Mouse (Mus musculus) thymus, postnatal 36 days (tissue): Measurements from ENCODE around the gene Dnajc24.

Source experiments
- DNase-seq, 2 experiments: peaks; one replicate each; pipeline ENCODE4 v3.0.0; 2022; ENCODE audit warnings: mixed read lengths in 2 of 2

Dnajc24 gene

DNA sequence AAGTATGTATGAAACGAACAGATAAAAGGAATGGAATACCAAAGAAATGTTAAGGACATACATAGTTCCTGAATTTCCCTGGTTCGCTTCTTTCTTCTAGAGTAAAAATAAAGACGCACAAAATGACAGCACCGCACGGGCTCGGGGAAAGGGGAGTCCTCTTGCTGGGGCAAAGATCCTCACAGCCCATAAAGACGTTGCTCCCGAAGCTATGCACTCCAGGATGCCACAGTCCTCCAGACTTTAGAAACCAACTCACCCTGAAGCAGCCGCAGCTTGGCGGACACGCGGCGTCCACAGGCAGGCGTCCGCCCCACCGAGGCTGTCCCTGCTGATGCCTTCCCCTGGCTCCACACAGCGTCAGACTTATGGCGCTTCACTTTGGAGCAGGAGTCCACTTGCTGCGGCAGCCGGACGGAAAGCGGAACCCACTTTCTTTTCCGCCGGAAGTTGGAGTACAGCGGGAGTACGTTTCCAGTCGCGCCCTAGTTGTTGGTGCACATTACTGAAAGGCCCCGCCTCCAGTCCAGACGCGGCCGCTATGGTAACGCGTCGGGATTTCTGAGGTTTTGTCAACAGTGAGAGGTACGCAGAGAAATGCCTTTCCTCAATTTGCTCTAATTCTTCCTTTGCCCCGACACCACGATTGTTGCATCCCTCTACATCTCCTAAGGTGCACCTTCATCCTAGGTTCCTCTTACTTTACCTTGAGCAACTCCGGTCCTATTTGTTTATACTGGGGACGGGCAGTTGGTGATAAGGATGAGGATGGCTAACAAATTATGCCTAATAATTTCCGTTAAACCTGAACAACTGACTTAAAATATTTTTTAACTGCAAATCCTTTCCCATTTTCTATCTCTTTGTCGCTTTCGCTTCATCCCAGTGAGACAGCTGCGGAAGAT lies at the start of gene Dnajc24:
Gene Dnajc24, minus strand, starts transcription at position 715 of the 905 bp plus-strand sequence.
- peak; percentile 82 to 83 for DNase-seq

DNA sequence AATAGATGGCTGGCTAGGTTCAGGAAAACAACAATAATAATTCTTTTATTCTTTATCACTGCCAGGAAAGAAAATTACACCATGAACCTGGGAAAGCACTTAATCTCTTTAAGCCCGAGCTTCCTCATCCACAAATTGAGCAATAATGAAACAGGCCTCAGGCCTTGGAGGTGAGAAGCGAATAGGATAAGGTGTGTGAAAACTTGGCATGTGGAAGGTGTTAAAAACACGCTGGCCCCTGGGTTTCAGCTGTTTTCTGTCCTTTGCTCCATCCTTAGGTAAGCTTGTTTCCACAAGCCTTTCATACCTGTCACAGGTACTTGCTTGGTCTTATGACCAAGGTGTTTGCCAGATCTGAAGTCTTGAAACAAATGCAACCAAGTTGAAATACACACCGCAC lies 43.3 kb upstream of the Dnajc24 start:
- DNase-seq, result no peak

DNA sequence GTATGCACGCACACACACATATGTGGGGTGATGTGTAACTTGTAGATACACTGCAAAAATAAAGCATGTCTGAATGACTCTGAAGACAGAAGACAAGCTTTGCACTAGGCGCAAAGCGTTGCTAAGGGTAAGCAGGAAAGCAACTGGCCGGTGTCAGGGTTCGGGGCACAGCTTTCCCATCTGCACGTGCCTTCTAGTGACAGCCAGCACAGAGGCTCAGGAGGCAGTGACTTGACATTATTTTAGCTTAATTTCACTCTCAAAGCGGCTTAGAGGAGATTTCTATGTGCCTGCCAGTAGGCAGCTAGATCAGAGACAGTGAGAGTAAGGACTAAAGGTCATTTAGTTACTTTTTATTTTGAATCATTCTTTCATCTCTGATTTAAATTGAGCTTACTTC lies 39.1 kb upstream of the Dnajc24 start:
- no peak for DNase-seq

DNA sequence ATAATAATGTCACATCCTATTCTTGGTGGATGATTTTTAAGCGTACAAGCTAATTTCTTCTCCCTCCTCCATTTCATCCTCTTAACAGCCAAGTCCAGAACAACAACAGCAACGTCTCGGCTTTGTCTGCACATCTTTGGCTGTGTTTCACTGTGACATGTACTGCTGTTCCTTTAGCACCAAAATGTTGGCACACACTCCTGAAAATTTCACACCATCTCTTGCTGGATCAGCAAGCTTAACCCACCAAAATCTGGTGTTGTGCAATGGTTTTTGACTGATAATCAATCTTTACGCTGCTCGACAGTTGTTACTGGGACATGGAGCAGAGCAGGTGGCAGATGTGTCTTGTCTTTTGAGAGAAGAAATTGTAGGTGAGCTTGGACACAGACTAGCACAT lies 38.6 kb upstream of the Dnajc24 start:
- no peak for DNase-seq

DNA sequence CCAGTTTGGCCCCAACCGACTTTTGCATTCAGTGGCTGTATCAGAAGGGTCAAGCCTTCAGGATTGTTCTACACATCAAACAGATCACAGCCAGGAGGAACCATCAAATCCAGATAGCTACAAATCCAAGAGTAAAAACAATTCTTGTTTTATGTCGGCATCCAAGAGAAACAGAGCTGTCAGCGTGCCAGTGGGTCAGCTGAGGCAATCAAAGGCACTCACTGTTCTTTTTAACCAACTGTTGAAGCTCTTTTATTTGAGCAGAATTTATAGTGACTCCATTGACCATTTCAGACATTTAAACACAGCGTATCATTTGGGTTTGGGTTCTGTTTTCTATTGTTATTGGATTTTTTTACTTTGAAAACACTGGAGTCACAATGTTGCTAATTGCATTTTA lies 34.9 kb upstream of the Dnajc24 start:
- no peak for DNase-seq

DNA sequence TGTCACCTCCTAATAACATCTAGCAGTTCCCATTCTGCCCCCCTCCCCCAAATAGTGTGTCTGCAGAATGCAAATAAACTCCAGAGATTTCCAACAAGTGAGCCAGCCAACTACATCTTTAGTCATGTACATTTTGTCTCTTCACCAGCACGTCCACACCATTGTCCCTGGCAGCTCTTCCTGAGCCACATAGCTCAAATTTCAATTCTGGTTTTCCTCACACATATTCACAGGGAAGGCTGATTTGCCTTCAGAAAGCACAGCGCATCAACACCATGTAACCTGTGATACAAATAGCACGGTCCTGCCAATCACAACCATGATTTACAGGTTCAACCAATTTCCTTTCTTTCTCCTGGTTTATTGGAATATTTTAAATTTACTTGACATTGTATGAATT lies 21.5 kb upstream of the Dnajc24 start:
- no peak for DNase-seq

DNA sequence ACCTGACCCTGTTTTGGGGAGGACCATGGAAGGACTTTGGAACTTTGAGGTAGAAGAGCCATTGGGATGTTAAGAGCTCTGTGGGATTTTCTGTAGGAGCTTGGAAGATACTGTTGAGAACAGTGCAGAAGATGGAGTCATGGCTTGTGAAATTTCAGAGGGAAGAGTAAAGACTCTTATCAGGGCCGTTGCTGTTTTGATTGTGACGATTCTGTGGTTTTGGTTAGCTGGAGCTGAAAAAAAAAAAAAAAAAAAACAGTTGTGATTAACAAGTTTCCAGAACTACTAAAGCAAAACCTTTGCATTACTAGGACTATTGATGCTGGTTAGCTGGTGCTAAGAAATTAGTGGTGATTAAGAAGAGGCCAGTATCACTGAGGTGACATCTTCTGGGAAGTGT lies 5.1 kb upstream of the Dnajc24 start:
- DNase-seq, result no peak

DNA sequence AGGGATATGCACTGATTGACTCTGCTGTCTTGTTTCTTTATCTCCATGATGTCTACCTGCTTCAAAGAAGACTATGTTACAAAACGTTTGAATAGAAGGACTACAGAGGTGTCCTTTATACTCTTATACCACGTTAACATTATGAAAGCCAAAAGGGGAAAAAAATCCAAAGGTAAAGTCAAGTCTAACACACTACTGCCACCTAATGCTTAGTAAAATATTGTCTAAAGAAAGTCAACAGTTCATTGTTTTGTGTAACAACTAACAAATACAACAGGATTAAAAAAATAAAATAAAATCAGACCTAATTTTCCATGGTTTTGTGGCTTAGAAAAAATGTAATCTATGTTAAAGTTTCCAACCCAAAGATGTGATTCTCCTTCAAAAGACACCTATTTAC lies 15.3 kb downstream of the Dnajc24 start:
- DNase-seq, result no peak

DNA sequence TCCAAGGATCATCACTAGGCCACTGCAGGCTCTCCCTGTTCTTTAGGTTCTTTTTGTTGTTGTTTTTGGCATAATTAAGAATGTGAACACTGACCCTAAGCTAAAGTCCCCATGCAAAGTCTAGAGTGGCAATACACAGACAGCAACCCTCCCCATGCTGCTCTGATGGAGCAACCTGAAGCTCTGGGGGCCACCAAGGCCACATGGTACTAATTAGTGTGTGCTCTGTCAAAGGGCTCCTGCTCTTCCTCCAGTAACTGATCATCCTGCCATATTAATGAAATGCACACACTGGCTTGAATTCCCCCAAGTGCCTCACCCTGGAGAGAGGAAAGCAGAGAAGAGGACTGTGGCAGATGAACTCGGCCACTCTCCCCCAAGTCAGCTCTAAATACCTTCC lies 16.2 kb downstream of the Dnajc24 start:
- DNase-seq, result no peak

DNA sequence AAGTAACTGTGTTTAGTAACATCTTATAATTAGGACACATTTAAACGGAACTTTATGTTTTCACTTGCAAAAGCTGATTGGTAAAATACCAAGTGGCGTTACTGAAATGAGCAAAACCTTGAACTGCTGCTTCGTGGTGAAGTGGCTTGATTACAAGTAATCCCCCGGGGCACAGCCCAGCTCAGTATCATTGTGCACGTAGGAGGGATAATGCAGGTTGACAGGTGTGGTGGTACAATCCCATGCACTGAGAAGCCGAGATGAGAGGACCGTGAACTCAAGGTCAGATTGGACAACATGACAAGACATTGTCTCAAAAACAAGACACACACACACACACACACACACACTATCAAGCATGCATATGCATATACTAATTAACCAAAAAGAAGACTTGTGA lies 18.1 kb downstream of the Dnajc24 start:
- DNase-seq, result no peak

DNA sequence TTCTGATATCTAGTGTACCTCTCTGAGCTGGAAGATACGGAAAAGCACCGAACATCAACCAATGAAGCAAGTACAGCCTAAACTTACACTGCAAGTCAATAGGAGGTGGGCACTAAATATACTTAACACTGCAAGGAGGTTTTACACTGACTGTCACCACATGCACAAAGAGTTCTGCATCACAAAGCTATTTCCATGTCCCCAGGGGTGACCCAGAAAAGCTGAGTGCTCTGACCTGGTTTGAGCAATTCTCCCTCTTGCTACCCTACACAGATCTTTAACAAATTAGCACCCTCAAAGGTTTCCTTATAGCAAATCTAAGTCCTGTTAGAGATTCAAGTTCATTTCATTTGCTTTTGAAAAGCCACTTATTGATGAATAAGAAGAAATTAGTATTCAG lies 25.3 kb downstream of the Dnajc24 start:
- DNase-seq, result no peak

DNA sequence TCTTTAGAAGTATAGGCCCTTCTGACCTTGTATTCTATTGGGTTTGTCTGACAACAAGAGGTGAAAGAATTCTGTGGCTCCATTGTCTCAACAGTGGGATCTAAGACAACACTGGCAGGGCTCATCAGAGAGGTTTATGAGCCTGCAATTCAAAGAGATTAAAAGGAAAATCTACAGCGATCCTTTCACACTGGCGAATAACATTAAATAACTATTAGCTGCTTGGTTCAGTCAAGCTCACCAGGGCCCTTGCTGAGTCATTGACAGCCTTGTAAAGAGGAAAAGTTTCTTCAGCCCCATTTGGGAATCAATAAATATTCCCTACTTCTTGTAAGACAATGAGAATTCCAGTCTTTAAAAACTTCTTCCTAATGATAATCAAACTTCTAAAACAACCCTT lies 29.4 kb downstream of the Dnajc24 start:
- no peak for DNase-seq

DNA sequence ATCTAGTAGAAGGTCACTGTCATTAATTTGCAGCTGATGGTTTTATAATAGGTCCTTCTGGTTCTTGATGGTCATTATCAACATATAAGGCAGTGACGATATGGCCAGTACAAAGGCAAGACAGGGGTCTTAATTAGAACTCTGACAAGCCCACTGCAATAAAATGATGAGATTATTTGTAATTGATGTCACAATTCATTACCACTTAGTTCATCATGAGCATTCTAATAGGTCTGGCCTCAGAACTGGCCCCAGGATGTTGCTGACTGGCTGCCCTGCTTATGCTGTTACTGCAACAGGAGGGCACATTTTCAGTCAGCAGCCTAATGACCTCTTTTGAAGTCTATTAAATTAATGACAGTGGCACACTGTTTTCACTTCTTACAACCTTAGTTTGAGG lies 39.9 kb downstream of the Dnajc24 start:
- DNase-seq, result no peak

DNA sequence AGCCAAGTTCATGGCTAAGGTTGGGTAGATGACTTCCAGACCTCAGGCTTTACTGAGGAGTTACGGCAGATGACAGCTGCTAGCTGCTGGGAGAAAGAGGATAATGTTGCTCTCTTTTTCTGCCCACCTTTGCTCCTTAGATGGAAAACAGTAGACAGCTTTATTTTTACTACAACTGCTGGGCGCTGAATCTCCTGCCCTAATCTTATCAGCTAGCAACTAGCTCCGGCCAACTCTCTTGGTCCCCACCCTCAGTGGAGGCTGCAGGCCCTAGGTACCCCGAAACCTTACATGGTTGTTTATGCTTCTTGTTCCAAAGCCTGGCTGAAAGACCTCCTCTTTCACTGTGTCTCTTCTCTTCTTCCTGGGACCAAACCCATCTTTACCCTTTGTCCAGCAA lies 49.5 kb downstream of the Dnajc24 start:
- DNase-seq, result no peak

DNA sequence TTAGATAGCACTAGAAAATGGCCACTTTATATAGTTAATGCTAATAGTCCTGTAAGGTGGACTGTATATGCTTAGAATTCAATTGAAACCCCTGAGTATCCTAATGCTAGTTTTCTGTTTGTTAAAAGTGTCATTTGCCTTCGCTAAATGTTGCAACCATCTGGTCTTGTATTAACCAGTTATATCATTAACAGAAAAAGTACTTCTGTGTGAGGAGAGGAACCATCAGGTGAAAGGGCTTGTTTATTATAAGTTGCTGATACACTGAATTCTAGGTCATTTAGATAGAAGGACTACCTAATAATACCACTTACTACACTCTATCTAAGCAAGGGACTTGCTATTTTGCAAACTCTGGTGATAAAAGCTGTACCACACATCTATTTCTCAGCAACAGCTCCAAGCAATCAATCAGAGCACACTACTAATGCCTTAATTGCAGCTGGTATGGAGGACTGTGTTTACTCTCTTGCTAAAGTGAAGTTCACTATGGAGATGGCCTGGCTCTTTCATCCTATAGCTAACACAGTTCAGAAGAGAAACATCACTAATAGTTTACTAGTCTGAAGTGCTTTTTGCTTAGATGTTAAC lies 51.9 kb downstream of the Dnajc24 start:
- no peak for DNase-seq

DNA sequence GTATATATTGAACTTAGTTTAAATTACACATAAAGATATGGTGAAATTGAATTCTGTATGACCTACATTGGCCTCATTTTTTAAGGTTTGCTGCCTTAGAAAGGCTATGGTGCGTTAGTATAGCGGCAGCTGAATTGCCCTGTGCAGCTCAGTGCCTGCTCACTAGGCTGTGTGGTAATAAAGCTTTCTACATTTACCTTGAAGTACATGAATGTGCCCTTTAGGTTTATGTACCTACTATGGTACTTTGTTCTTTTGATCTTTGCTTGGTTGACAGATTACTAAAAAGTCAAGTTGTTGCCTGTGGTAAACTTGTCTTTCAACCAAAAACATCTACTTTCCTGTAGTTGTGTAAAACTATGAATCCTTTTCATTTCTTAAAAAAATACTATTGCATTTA lies 53.2 kb downstream of the Dnajc24 start:
- no peak for DNase-seq

DNA sequence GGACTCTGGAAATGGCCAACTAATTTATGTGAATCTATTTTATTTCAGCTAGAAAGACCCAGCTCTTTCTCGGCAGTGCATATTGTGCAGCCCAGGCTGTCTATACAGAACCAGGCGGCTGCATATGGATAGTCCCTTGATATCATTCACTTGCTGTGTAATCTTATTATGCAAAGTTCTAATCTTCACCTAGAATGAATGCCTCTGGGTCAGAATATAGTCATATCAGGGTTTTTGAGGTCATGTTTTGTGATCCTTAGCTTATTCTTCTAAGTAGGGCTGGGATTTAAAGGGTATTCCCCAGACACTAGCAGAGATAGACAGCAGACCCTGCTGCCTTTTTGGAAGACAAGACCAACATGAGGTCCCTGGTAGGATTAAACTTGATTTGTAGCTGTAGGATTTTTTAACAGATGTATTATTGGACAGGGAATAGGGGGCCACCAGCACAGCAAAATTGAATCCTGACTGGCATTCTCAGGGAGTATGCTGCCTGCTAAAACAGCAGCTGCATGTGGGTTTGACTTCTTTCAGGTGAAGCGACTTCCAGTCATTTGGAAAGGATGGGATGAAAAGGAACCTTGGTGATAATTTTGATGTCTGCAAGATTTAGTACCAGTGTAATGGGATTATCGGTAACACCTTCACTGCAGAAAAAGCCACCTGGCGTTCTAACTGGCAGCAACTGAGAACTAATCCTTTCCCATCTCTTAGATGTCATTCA lies 85.6 kb downstream of the Dnajc24 start:
- no peak for DNase-seq
